Mouse (Mus musculus): ENCODE data around the gene Arhgef15. TPM values are rescaled to one million over a fixed set of nuclear protein-coding genes. Genes with fewer than 3 reads are reported as not detected.
"Not testable (repeated sequence)": the region's sequence is repeated elsewhere in the genome, so short reads cannot be mapped to it uniquely, and the experiment has no call there.

Gene Arhgef15
- polyA plus RNA-seq, 1 experiment from 2014 or later = 6.8 TPM

DNA sequence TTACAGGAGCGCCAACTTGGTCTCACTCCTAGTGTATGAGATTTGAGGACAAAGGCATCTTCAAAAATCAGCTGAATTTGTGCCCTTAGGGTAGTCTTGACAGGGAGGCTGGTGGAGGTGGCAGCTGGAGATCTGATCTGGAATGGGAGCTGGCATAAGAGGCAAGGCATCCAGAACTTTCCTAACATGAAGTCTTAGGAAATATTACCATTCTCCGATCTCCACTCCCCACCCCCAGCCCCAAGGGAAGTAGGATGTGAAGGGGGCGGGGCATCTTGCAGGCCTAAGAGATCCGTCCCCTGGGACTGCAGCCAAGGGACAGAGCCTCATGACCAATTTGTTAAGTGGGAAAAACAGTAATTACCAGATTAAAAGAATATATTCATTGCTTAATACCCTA lies 13.0 kb upstream of the Arhgef15 start:
- DNase-seq (ENCODE audit: low spot score) (no peak), ATAC-seq (ENCODE audit: insufficient read depth, low FRiP score, low TSS enrichment) (no peak)
- Histone ChIP-seq H3K4me2 (ENCODE audit: low read depth) (no peak overlapping the region), H3K9ac (ENCODE audit: low read length) (no peak overlapping the region), H3K4me1 (ENCODE audit: control insufficient read depth, insufficient read depth, low read length) (peaks cover 10% of the 10 kb centered on the region; the same call in 1 of the 2 replicates), H3K27ac (ENCODE audit: low read depth, low read length) (no peak overlapping the region), H3K9me3 (ENCODE audit: control insufficient read depth, low read length) (no peaks in the 10 kb centered on the region), H3K36me3 (ENCODE audit: control insufficient read depth, insufficient read depth, low read length) (no peaks in the 10 kb centered on the region), H3K4me3 (ENCODE audit: low read depth, low read length) (no peak overlapping the region), H3K27me3 (ENCODE audit: control insufficient read depth, insufficient read depth, low read length) (no peaks in the 10 kb centered on the region)
- WGBS = 83% methylated on average over 4 of the region's 4 CpGs

DNA sequence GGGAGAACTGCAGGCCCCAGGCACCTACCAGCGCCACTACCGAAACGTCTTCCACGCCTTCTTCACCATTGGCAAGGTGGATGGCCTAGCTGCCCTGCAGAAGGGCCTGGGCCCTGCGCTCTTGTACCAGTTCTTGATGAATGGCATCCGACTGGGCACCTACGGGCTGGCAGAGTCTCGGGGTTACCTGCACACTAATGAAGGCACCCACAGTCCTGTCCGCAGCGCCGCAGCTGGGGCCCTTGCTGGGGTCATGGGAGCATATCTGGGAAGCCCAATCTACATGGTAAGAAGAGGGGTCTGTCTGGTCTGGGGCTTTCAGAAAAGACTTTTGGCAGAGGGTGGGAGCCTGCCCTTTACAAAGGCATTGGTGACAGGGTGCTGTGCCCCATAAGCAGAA lies 11.5 kb upstream of the Arhgef15 start:
- peaks cover 10% of the 10 kb centered on the region; the same call in 1 of the 2 replicates for H3K4me1 ChIP-seq (ENCODE audit: control insufficient read depth, insufficient read depth, low read length)
- H3K36me3 ChIP-seq (ENCODE audit: control insufficient read depth, insufficient read depth, low read length) = no peaks in the 10 kb centered on the region
- no peak overlapping the region for H3K27ac ChIP-seq (ENCODE audit: low read depth, low read length)
- no peak for DNase-seq (ENCODE audit: low spot score)
- H3K9me3 ChIP-seq (ENCODE audit: control insufficient read depth, low read length) = no peaks in the 10 kb centered on the region
- H3K4me2 ChIP-seq (ENCODE audit: low read depth) = peak overlapping the region; percentile 63; the same call in 1 of the 2 replicates
- no peaks in the 10 kb centered on the region for H3K27me3 ChIP-seq (ENCODE audit: control insufficient read depth, insufficient read depth, low read length)
- 84% methylated on average over 11 of the region's 11 CpGs for WGBS
- no peak overlapping the region for H3K4me3 ChIP-seq (ENCODE audit: low read depth, low read length)
- no peak overlapping the region for H3K9ac ChIP-seq (ENCODE audit: low read length)
- no peak for ATAC-seq (ENCODE audit: insufficient read depth, low FRiP score, low TSS enrichment)

DNA sequence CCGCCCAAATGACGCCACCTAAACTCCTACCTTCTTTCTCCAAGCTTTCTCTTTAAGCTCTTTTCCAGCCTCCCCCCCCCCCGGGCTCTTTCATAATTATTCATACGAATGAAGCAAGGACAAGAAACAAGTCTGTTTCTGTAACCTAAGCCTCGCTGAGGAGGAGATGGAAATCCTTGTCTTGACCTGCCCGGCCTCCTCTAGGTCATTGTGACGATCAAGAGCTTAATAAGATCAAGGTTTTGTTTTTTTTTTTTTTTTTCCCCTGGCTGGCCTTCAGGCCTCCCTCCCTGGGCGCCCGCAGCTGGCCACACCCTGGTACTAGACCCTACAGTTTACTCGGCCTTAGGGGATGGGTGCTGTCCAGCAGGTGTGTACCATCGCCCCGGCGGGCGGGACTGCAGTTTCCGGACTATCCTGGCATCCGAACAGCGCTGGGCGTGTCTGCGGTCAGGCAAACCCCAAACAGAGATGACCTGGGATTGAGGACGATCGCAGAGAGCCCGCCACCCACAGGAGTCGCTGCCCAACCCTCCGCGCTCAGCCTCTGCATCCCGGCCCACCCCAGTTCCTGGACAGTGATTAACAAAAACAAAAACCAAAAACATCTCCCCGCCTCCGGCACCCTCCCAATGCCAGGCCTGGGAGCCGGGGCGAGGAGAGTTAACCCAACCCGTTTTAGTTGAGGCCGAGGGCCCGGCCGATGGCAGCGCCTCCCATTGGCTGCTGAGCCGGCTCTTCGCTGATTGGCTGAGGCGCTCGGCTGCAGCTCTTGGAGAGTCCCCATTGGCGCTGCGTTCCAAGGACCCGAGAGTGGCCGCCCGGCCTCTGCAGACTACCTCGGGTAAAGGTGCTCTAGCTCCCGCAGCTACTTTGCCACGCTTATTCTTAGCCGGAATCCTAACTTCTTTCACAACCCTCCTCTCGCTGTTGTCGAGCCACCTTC lies 10.3 kb upstream of the Arhgef15 start, which contains the start of gene Slc25a35:
Slc25a35 (plus strand) TSS at position 795 of the 946 bp plus-strand sequence.
- H3K4me1 ChIP-seq (ENCODE audit: control insufficient read depth, insufficient read depth, low read length) = peaks cover 6% of the 10 kb centered on the region; the same call in 1 of the 2 replicates
- H3K27ac ChIP-seq (ENCODE audit: low read depth, low read length) = no peak within 1 kb of the TSS
- no peaks in the 10 kb centered on the region for H3K9me3 ChIP-seq (ENCODE audit: control insufficient read depth, low read length)
- ATAC-seq (ENCODE audit: insufficient read depth, low FRiP score, low TSS enrichment) = peak; percentile 94
- WGBS = under 1% methylated on average over 50 of the region's 50 CpGs
- H3K27me3 ChIP-seq (ENCODE audit: control insufficient read depth, insufficient read depth, low read length) = no peaks in the 10 kb centered on the region
- H3K36me3 ChIP-seq (ENCODE audit: control insufficient read depth, insufficient read depth, low read length) = no peaks in the 10 kb centered on the region
- H3K4me2 ChIP-seq (ENCODE audit: low read depth) = peak within 1 kb of the TSS; percentile 63
- DNase-seq (ENCODE audit: low spot score) = peak; percentile 91
- peak within 1 kb of the TSS; percentile 38 for H3K4me3 ChIP-seq (ENCODE audit: low read depth, low read length)
- H3K9ac ChIP-seq (ENCODE audit: low read length) = peak within 1 kb of the TSS; percentile 40

DNA sequence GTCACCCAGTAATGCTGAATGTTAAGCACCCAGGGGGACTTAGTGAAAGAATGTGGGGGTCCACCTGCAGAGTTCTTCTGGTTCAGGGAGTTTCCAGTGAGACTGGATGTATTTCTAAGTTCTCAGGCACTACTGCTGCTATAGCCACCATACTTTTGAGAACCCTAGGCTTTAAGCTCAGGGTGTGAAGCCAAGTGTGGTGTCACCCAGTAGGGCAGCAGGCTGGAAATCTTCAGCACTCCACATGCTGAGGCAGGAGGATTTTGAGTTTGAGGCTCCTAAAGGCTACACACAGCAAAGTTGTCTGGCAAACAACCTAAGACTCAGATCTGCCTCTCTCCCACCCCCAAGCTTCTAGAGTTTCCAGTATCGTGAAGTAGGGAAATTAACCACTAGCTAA lies 9.3 kb upstream of the Arhgef15 start:
- ATAC-seq (ENCODE audit: insufficient read depth, low FRiP score, low TSS enrichment) = no peak
- no peak overlapping the region for H3K4me3 ChIP-seq (ENCODE audit: low read depth, low read length)
- H3K4me1 ChIP-seq (ENCODE audit: control insufficient read depth, insufficient read depth, low read length) = peaks cover 6% of the 10 kb centered on the region; the same call in 1 of the 2 replicates
- no peak for DNase-seq (ENCODE audit: low spot score)
- no peak overlapping the region for H3K4me2 ChIP-seq (ENCODE audit: low read depth)
- no peaks in the 10 kb centered on the region for H3K9me3 ChIP-seq (ENCODE audit: control insufficient read depth, low read length)
- no peaks in the 10 kb centered on the region for H3K36me3 ChIP-seq (ENCODE audit: control insufficient read depth, insufficient read depth, low read length)
- H3K27ac ChIP-seq (ENCODE audit: low read depth, low read length) = no peak overlapping the region
- no peaks in the 10 kb centered on the region for H3K27me3 ChIP-seq (ENCODE audit: control insufficient read depth, insufficient read depth, low read length)
- 63% methylated on average over 1 of the region's 1 CpGs for WGBS
- H3K9ac ChIP-seq (ENCODE audit: low read length) = no peak overlapping the region

DNA sequence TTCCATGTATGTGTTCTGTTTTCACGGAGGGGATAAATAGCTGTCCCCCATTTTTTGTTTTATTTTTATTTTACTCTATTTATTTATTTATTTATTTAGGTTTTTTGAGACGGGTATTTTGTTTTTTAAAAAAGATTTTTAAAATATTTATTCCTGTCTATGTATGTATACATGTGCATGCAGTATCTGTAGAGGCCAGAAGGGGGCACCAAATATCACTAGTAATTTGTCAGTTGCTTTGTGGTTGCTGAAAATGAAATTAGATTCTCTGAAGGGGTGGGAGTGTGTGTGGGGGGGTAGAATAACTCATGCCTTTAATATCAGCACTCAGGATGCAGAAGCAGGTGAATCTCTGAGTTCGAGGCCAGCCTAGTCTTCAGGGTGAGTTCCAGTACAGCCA lies 8.6 kb upstream of the Arhgef15 start:
- no peak overlapping the region for H3K4me3 ChIP-seq (ENCODE audit: low read depth, low read length)
- H3K4me2 ChIP-seq (ENCODE audit: low read depth) = no peak overlapping the region
- H3K36me3 ChIP-seq (ENCODE audit: control insufficient read depth, insufficient read depth, low read length) = no peaks in the 10 kb centered on the region
- H3K4me1 ChIP-seq (ENCODE audit: control insufficient read depth, insufficient read depth, low read length) = peaks cover 6% of the 10 kb centered on the region; the same call in 1 of the 2 replicates
- WGBS = 28% methylated on average over 3 of the region's 3 CpGs
- no peak overlapping the region for H3K27ac ChIP-seq (ENCODE audit: low read depth, low read length)
- ATAC-seq (ENCODE audit: insufficient read depth, low FRiP score, low TSS enrichment) (no peak), DNase-seq (ENCODE audit: low spot score) (no peak)
- H3K9ac ChIP-seq (ENCODE audit: low read length) = no peak overlapping the region
- no peaks in the 10 kb centered on the region for H3K27me3 ChIP-seq (ENCODE audit: control insufficient read depth, insufficient read depth, low read length)
- no peaks in the 10 kb centered on the region for H3K9me3 ChIP-seq (ENCODE audit: control insufficient read depth, low read length)

DNA sequence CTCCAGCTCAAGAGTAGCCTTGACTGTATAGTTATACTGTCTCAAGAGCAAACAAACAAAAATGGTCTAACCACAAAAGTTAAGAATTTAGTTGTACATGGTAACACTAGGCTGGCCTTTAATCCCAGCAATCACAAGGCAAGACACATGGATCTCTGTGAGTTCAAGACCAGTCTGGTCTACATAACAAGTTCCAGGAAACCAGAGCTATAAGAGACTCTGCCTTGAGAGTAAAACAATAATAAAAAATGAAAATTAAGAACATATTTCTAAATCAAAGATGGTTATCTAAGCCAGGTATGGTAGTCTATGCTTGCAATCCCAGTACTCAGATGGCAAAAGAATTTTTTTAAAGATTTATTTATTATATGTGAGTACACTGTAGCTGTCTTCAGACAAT lies 7.8 kb upstream of the Arhgef15 start:
- no peak overlapping the region for H3K9ac ChIP-seq (ENCODE audit: low read length)
- ATAC-seq (ENCODE audit: insufficient read depth, low FRiP score, low TSS enrichment) (no peak), DNase-seq (ENCODE audit: low spot score) (no peak)
- H3K9me3 ChIP-seq (ENCODE audit: control insufficient read depth, low read length) = no peaks in the 10 kb centered on the region
- H3K4me1 ChIP-seq (ENCODE audit: control insufficient read depth, insufficient read depth, low read length) = peaks cover 6% of the 10 kb centered on the region; the same call in 1 of the 2 replicates
- H3K4me3 ChIP-seq (ENCODE audit: low read depth, low read length) = no peak overlapping the region
- H3K27me3 ChIP-seq (ENCODE audit: control insufficient read depth, insufficient read depth, low read length) = no peaks in the 10 kb centered on the region
- H3K4me2 ChIP-seq (ENCODE audit: low read depth) = no peak overlapping the region
- no peak overlapping the region for H3K27ac ChIP-seq (ENCODE audit: low read depth, low read length)
- no peaks in the 10 kb centered on the region for H3K36me3 ChIP-seq (ENCODE audit: control insufficient read depth, insufficient read depth, low read length)

DNA sequence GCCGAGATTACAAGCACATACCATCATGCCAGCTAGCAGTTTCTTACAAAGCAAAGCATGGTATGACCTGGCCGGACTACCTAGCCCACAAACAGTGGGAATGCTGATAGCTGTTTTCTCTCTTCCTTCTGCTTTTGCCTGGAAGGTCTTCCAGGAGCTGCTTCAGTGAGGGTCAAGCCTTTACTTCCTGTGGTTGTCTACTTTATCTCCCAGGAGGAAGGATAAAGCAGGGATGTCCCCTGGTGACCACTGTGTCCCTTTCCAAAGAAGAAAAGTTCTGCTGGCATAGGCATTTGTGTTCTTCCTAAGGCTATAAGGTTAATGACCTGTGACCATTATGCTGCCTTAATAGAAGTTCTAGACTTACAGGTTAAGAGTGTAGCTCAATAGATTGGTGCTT lies 6.1 kb upstream of the Arhgef15 start:
- ATAC-seq (ENCODE audit: insufficient read depth, low FRiP score, low TSS enrichment) = no peak
- Histone ChIP-seq H3K27me3 (ENCODE audit: control insufficient read depth, insufficient read depth, low read length) (no peaks in the 10 kb centered on the region), H3K4me1 (ENCODE audit: control insufficient read depth, insufficient read depth, low read length) (peaks cover 6% of the 10 kb centered on the region; the same call in 1 of the 2 replicates), H3K9ac (ENCODE audit: low read length) (no peak overlapping the region), H3K9me3 (ENCODE audit: control insufficient read depth, low read length) (no peaks in the 10 kb centered on the region), H3K4me2 (ENCODE audit: low read depth) (no peak overlapping the region), H3K4me3 (ENCODE audit: low read depth, low read length) (no peak overlapping the region), H3K36me3 (ENCODE audit: control insufficient read depth, insufficient read depth, low read length) (no peaks in the 10 kb centered on the region), H3K27ac (ENCODE audit: low read depth, low read length) (no peak overlapping the region)
- no peak for DNase-seq (ENCODE audit: low spot score)
- 82% methylated on average over 2 of the region's 2 CpGs for WGBS

DNA sequence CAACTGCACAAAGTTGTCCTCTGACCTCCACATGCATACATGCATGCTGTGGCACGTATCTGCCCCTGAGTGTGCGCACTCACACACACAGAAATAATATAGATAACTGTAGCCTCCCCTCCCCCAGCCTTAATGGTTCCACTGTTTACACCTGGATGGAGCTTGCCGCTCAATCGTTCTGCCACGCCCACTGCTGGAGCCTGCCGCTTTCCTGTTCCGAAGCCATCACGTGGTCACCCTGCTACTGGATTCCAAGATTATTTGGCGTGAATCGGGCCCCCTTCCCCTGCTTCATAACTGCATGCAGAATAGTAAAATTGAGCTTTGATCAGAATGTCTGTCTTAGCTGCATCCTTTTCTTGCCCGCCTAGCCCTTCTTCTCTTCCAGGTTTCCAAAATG lies 4.9 kb upstream of the Arhgef15 start:
- H3K36me3 ChIP-seq (ENCODE audit: control insufficient read depth, insufficient read depth, low read length); H3K4me1 ChIP-seq (ENCODE audit: control insufficient read depth, insufficient read depth, low read length); DNase-seq (ENCODE audit: low spot score); H3K4me3 ChIP-seq (ENCODE audit: low read depth, low read length); H3K9me3 ChIP-seq (ENCODE audit: control insufficient read depth, low read length); H3K27me3 ChIP-seq (ENCODE audit: control insufficient read depth, insufficient read depth, low read length); ATAC-seq (ENCODE audit: insufficient read depth, low FRiP score, low TSS enrichment); H3K9ac ChIP-seq (ENCODE audit: low read length); H3K27ac ChIP-seq (ENCODE audit: low read depth, low read length); H3K4me2 ChIP-seq (ENCODE audit: low read depth): not testable (repeated sequence)
- 25% methylated on average over 11 of the region's 11 CpGs for WGBS

DNA sequence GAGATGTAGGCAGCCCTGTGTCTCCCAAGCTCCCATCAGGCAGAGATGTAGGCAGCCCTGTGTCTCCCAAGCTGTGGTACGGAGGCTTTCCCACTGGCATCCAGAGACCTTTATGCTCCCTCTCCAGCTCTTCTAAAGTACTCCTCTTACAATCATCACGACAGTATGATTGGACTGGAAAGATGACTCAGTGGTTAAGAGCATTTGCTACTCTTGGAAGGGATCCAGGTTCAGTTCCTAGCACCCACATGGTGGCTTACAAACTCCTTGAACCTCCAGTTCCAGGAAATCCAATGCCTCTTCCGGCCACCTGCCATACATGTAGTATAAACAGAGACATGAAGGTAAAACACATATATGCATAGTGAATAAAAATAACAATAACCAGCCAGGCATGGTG lies 4.3 kb upstream of the Arhgef15 start:
- H3K36me3 ChIP-seq (ENCODE audit: control insufficient read depth, insufficient read depth, low read length) = no peaks in the 10 kb centered on the region
- 77% methylated on average over 3 of the region's 3 CpGs for WGBS
- ATAC-seq (ENCODE audit: insufficient read depth, low FRiP score, low TSS enrichment) (no peak), DNase-seq (ENCODE audit: low spot score) (no peak)
- H3K4me1 ChIP-seq (ENCODE audit: control insufficient read depth, insufficient read depth, low read length) = no peaks in the 10 kb centered on the region
- H3K4me2 ChIP-seq (ENCODE audit: low read depth) = no peak overlapping the region
- no peak overlapping the region for H3K27ac ChIP-seq (ENCODE audit: low read depth, low read length)
- no peaks in the 10 kb centered on the region for H3K9me3 ChIP-seq (ENCODE audit: control insufficient read depth, low read length)
- H3K4me3 ChIP-seq (ENCODE audit: low read depth, low read length) = no peak overlapping the region
- H3K9ac ChIP-seq (ENCODE audit: low read length) = no peak overlapping the region
- H3K27me3 ChIP-seq (ENCODE audit: control insufficient read depth, insufficient read depth, low read length) = no peaks in the 10 kb centered on the region

Measured in neural tube, embryonic 11.5 days (tissue).